Mouse (Mus musculus) kidney, postnatal 10 days (tissue): Measurements from ENCODE around the gene Pik3ip1.
A peak's percentile ranks its signal among the peaks of the same experiment; 100 is the strongest.

ENCODE experiments used
- DNase-seq: peaks from one replicate; pipeline ENCODE4 v3.0.0; 2021; ENCODE audit warnings: mixed read lengths

The Pik3ip1 gene

GRCm38 (mm10) chr11:3329891-3330451 is at the start of gene Pik3ip1:
TSS of gene Pik3ip1 (plus strand) at chr11:3330401.
- DNase-seq, result no peak

GRCm38 (mm10) chr11:3282887-3283286 is 47.3 kb upstream of the Pik3ip1 start:
- no peak for DNase-seq

- DNase-seq, result no peak
These were observed 46.6 kb upstream of the Pik3ip1 start for GRCm38 (mm10) chr11:3283645-3284044.

GRCm38 (mm10) chr11:3285940-3286339 is 44.3 kb upstream of the Pik3ip1 start:
- no peak for DNase-seq

GRCm38 (mm10) chr11:3287131-3287530 is 43.1 kb upstream of the Pik3ip1 start:
- no peak for DNase-seq

GRCm38 (mm10) chr11:3287921-3288320 is 42.3 kb upstream of the Pik3ip1 start:
- DNase-seq, result peak; percentile 48

- DNase-seq, result peak; percentile 61
These were observed 41.5 kb upstream of the Pik3ip1 start, which contains the start of gene Patz1 for GRCm38 (mm10) chr11:3288521-3289301. TSS of gene Patz1 (plus strand) at chr11:3288874.

GRCm38 (mm10) chr11:3289302-3289802 is 40.8 kb upstream of the Pik3ip1 start:
- DNase-seq, result peak; percentile 92

GRCm38 (mm10) chr11:3289803-3290639 is 40.2 kb upstream of the Pik3ip1 start:
- peak; percentile 92 for DNase-seq

GRCm38 (mm10) chr11:3290640-3291310 is 39.4 kb upstream of the Pik3ip1 start:
- DNase-seq, result peak; percentile 71

- peak; percentile 40 for DNase-seq
These were observed 38.7 kb upstream of the Pik3ip1 start for GRCm38 (mm10) chr11:3291311-3292061.

GRCm38 (mm10) chr11:3292062-3292421 is 38.2 kb upstream of the Pik3ip1 start:
- peak; percentile 81 for DNase-seq

GRCm38 (mm10) chr11:3292711-3293249 is 37.4 kb upstream of the Pik3ip1 start:
- peak; percentile 78 for DNase-seq

- DNase-seq, result no peak
These were observed 36.8 kb upstream of the Pik3ip1 start for GRCm38 (mm10) chr11:3293361-3293760.

GRCm38 (mm10) chr11:3294641-3295040 is 35.6 kb upstream of the Pik3ip1 start:
- no peak for DNase-seq

- no peak for DNase-seq
These were observed 34.1 kb upstream of the Pik3ip1 start for GRCm38 (mm10) chr11:3296056-3296455.

GRCm38 (mm10) chr11:3297871-3298812 is 32.1 kb upstream of the Pik3ip1 start:
- DNase-seq, result no peak

GRCm38 (mm10) chr11:3298813-3299185 is 31.4 kb upstream of the Pik3ip1 start:
- DNase-seq, result no peak

GRCm38 (mm10) chr11:3301075-3301474 is 29.1 kb upstream of the Pik3ip1 start:
- no peak for DNase-seq

- no peak for DNase-seq
These were observed 27.8 kb upstream of the Pik3ip1 start for GRCm38 (mm10) chr11:3302385-3302784.

- peak; percentile 44 for DNase-seq
These were observed 27.4 kb upstream of the Pik3ip1 start for GRCm38 (mm10) chr11:3302792-3303191.
